Mouse (Mus musculus) heart, postnatal 25 days (tissue): ENCODE measurements at regions not wholly inside any gene's neighbourhood (a gene's known extent, or its start where the extent isn't known, plus 50 kb on each side); places are given as distances from the start of the nearest gene placed in this dataset.
A peak's percentile ranks its signal among the peaks of the same experiment; 100 is the strongest.

ENCODE experiments used
- DNase-seq: peaks from one replicate; pipeline ENCODE4 v3.0.0; 2022; ENCODE audit warnings: low spot score
- intact Hi-C: fragments of 180-260 bp; cut with DNase I; formaldehyde crosslinking; loops from one replicate; pipeline ENCODE4 v1.15.1; 2025

- DNase-seq: no peak
- intact Hi-C loops: no loop called here
Measured at GRCm38 (mm10) chr3:103451971-103452370, 123.1 kb upstream of the Syt6 start.

GRCm38 (mm10) chr3:103463760-103464159 is 111.3 kb upstream of the Syt6 start:
- intact Hi-C loops: no loop called here
- no peak for DNase-seq

GRCm38 (mm10) chr3:103464181-103464580 is 110.8 kb upstream of the Syt6 start:
- no peak for DNase-seq
- intact Hi-C loops: no loop called here

- DNase-seq: no peak
Measured at GRCm38 (mm10) chr3:103464729-103465128, 110.3 kb upstream of the Syt6 start.

GRCm38 (mm10) chr3:103465132-103465690 is 109.8 kb upstream of the Syt6 start:
- no peak for DNase-seq
- intact Hi-C loops: no loop called here

More at GRCm38 (mm10) chr3:103464729-103465128, 110.3 kb upstream of the Syt6 start:
- intact Hi-C loops: no loop called here

- intact Hi-C loops: no loop called here
- DNase-seq: no peak
Measured at GRCm38 (mm10) chr3:103465948-103466347, 109.1 kb upstream of the Syt6 start.

GRCm38 (mm10) chr3:103470586-103471400 is 104.2 kb upstream of the Syt6 start:
- intact Hi-C loops: no loop called here
- DNase-seq: no peak

- intact Hi-C loops: no loop called here
Measured at GRCm38 (mm10) chr3:103472598-103472997, 102.4 kb upstream of the Syt6 start.

GRCm38 (mm10) chr3:103473336-103473735 is 101.7 kb upstream of the Syt6 start:
- intact Hi-C loops: no loop called here

More at GRCm38 (mm10) chr3:103472598-103472997, 102.4 kb upstream of the Syt6 start:
- no peak for DNase-seq

GRCm38 (mm10) chr3:103479845-103480543 is 95.0 kb upstream of the Syt6 start:
- intact Hi-C loops: no loop called here
- DNase-seq: no peak

More at GRCm38 (mm10) chr3:103473336-103473735, 101.7 kb upstream of the Syt6 start:
- DNase-seq: peak; percentile 19

GRCm38 (mm10) chr3:103480676-103481075 is 94.4 kb upstream of the Syt6 start:
- intact Hi-C loops: no loop called here
- DNase-seq: no peak

- DNase-seq: no peak
Measured at GRCm38 (mm10) chr3:103483316-103483715, 91.7 kb upstream of the Syt6 start.

GRCm38 (mm10) chr3:103483762-103484161 is 91.3 kb upstream of the Syt6 start:
- intact Hi-C loops: no loop called here
- DNase-seq: no peak

More at GRCm38 (mm10) chr3:103483316-103483715, 91.7 kb upstream of the Syt6 start:
- intact Hi-C loops: no loop called here

- intact Hi-C loops: no loop called here
- no peak for DNase-seq
Measured at GRCm38 (mm10) chr3:103489786-103490185, 85.2 kb upstream of the Syt6 start.

GRCm38 (mm10) chr3:103490966-103491365 is 84.1 kb upstream of the Syt6 start:
- intact Hi-C loops: no loop called here
- DNase-seq: no peak

GRCm38 (mm10) chr3:103492211-103492610 is 82.8 kb upstream of the Syt6 start:
- intact Hi-C loops: no loop called here
- DNase-seq: no peak

GRCm38 (mm10) chr3:103493623-103494022 is 81.4 kb upstream of the Syt6 start:
- no peak for DNase-seq
- intact Hi-C loops: no loop called here

- intact Hi-C loops: no loop called here
- DNase-seq: no peak
Measured at GRCm38 (mm10) chr3:103494043-103494442, 81.0 kb upstream of the Syt6 start.

GRCm38 (mm10) chr3:103496083-103496482 is 78.9 kb upstream of the Syt6 start:
- intact Hi-C loops: no loop called here
- DNase-seq: no peak

- no peak for DNase-seq
- intact Hi-C loops: no loop called here
Measured at GRCm38 (mm10) chr3:103496683-103497082, 78.3 kb upstream of the Syt6 start.

GRCm38 (mm10) chr3:103497696-103498095 is 77.3 kb upstream of the Syt6 start:
- intact Hi-C loops: no loop called here
- no peak for DNase-seq
